Mouse (Mus musculus) testis, adult 2 months (tissue): ENCODE results near the gene Rab3c.

Source experiments
- CTCF ChIP-seq: fragments of 200-500 bp; IDR thresholded peaks from 2 replicates; pipeline ENCODE4 v1.5.1; 2012; ENCODE audit warnings: low read depth, mild to moderate bottlenecking, inconsistent platforms, low read length, moderate library complexity; ENCODE audit not compliant: control insufficient read depth, insufficient read depth, insufficient replicate concordance
- POLR2A ChIP-seq: fragments of 200-500 bp; IDR thresholded peaks from 2 replicates; pipeline ENCODE4 v1.6.1; 2012; ENCODE audit warnings: low read depth, mild to moderate bottlenecking, inconsistent platforms, low read length, moderate library complexity; ENCODE audit not compliant: control insufficient read depth

DNA sequence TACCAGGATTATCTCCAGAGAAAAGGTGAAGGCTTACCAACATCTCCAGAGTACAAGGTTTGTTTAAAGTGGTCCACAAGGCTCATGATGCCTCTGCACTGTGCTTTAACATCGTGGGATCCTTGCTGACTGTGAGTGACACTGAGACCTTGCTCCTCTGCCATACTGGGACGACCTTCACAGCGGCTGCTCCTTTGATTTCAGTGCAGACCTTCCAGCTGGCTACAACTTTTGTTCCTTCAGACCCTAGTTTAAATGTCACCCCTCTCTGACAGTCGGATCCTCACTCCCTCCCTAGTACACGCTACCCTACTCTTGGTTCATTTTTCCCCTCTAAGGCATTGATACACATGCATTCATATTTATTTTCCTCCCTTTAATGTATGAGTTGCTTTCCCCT is 142.2 kb downstream of the Rab3c start:
- TF ChIP-seq CTCF (no peak), POLR2A (no peak)
